20 mouse cellular contexts compared by ENCODE assay signal in genomic region chr4:100300171-100300570, GRCm38 (mm10).
A peak's percentile ranks its signal among the peaks of the same experiment; 100 is the strongest.
DNase-seq lines count a peak whose midpoint lies in the region; ATAC-seq and TF ChIP-seq lines count a peak whose summit lies in the region.
"Had no signal": no experiment of that assay in that cellular context is flagged by ENCODE, and none has a peak within 500 bp of the region (broad histone marks: within the 10 kb centered on the region; RNA-seq: fewer than 3 reads in every experiment).

No protein-coding gene starts in this region.

- TF ChIP-seq CTCF in liver, adult 2 months (IDR thresholded peaks at IDR 0.05; ENCODE audit: low read depth, low read length) = no peak

- H3K4me1 ChIP-seq in liver, adult 2 months (ENCODE audit: control insufficient read depth, insufficient read depth, low read length) = peaks cover 3% of the 10 kb centered on the region; the same call in 1 of the 2 replicates
- no peaks in the 10 kb centered on the region for H3K4me1 ChIP-seq in liver, embryonic 11.5 days (replicated peaks; ENCODE audit: control insufficient read depth, insufficient read depth, low read length)

- H3K36me3 ChIP-seq in liver, adult 2 months (ENCODE audit: control insufficient read depth, insufficient read depth, low read length) = no peaks in the 10 kb centered on the region
- H3K36me3 ChIP-seq in liver, embryonic 11.5 days (ENCODE audit: control insufficient read depth, insufficient read depth, low read length) = no peaks in the 10 kb centered on the region
- H3K36me3 ChIP-seq: embryonic facial prominence, embryonic 13.5 days; embryonic facial prominence, embryonic 15.5 days; forebrain, embryonic 10.5 days; forebrain, embryonic 12.5 days had no signal

- DNase-seq in heart, adult 11 months = peak; percentile 62
- DNase-seq in heart, postnatal 10 days = no peak
- peak; percentile 51 for DNase-seq in liver, adult 2 months (ENCODE audit: extremely low read depth, low read depth, low spot score)
- DNase-seq in liver, embryonic 11.5 days (ENCODE audit: low spot score) = no peak
- DNase-seq: adrenal gland, adult 8-10 months; adrenal gland, postnatal 14 days; cerebellum, adult 11 months; cerebellum, adult 18-20 months; cerebellum, adult 8-10 months; cerebellum, adult 9-11 months; cerebellum, postnatal 14 days; cerebellum, postnatal 36 days; embryo, embryonic 11 days had no signal

- 22% methylated on average over 5 of the region's 5 CpGs for WGBS in liver, adult 2 months
- 62% methylated on average over 5 of the region's 5 CpGs for WGBS in liver, embryonic 11.5 days

- intact Hi-C loops in heart, postnatal 10 days (cut with DNase I) = no loop called here

- no peak overlapping the region for H3K27ac ChIP-seq in liver, adult 2 months (replicated peaks; ENCODE audit: insufficient read depth, low read depth, low read length)
- H3K27ac ChIP-seq in liver, embryonic 11.5 days (ENCODE audit: low read depth, low read length) = no peak overlapping the region
- H3K27ac ChIP-seq: embryonic facial prominence, embryonic 13.5 days; embryonic facial prominence, embryonic 15.5 days; forebrain, embryonic 10.5 days; forebrain, embryonic 12.5 days had no signal

- no peaks in the 10 kb centered on the region for H3K9me3 ChIP-seq in liver, embryonic 11.5 days (ENCODE audit: control insufficient read depth, low read length)
- H3K9me3 ChIP-seq: embryonic facial prominence, embryonic 13.5 days; embryonic facial prominence, embryonic 15.5 days; forebrain, embryonic 10.5 days; forebrain, embryonic 12.5 days had no signal

- TF ChIP-seq POLR2A in liver, adult 2 months (IDR thresholded peaks at IDR 0.05; ENCODE audit: extremely low read depth, insufficient read depth, low read length) = no peak

- H3K9ac ChIP-seq in liver, adult 2 months (ENCODE audit: low read depth, low read length) = no peak overlapping the region
- H3K9ac ChIP-seq in liver, embryonic 11.5 days (ENCODE audit: low read depth, low read length) = no peak overlapping the region
- H3K9ac ChIP-seq: embryonic facial prominence, embryonic 13.5 days; embryonic facial prominence, embryonic 15.5 days; forebrain, embryonic 12.5 days had no signal

- no peak overlapping the region for H3K4me2 ChIP-seq in liver, embryonic 11.5 days
- H3K4me2 ChIP-seq: embryonic facial prominence, embryonic 13.5 days; embryonic facial prominence, embryonic 15.5 days; forebrain, embryonic 12.5 days had no signal

- no peaks in the 10 kb centered on the region; the same call in 1 of the 2 replicates for H3K79me2 ChIP-seq in liver, adult 2 months (ENCODE audit: control insufficient read depth, insufficient read depth, low read length)

- no peak overlapping the region for H3K4me3 ChIP-seq in liver, adult 2 months (ENCODE audit: insufficient read depth, low read depth, low read length)
- H3K4me3 ChIP-seq in liver, embryonic 11.5 days (ENCODE audit: low read depth, low read length) = no peak overlapping the region
- H3K4me3 ChIP-seq: embryonic facial prominence, embryonic 13.5 days; embryonic facial prominence, embryonic 15.5 days; erythroblast, embryonic 14.5 days; forebrain, embryonic 10.5 days; forebrain, embryonic 12.5 days had no signal

- H3K27me3 ChIP-seq in liver, adult 2 months (ENCODE audit: control insufficient read depth, insufficient read depth, low read length) = no peaks in the 10 kb centered on the region
- no peaks in the 10 kb centered on the region for H3K27me3 ChIP-seq in liver, embryonic 11.5 days (replicated peaks; ENCODE audit: control insufficient read depth, insufficient read depth, low read length)
- H3K27me3 ChIP-seq: embryonic facial prominence, embryonic 13.5 days; embryonic facial prominence, embryonic 15.5 days; forebrain, embryonic 12.5 days had no signal

- ATAC-seq in liver, embryonic 11.5 days (replicated peaks; ENCODE audit: low FRiP score) = no peak
- ATAC-seq: forebrain, embryonic 14.5 days; forebrain, embryonic 16.5 days had no signal

Comparison
In these comparisons a context has a peak if more than half of its experiments do, and no peak if none do; other contexts are left out.
1. DNase-seq: peak in heart, adult 11 months (single experiment) and liver, adult 2 months (single experiment); none in heart, postnatal 10 days (0 of 2) and liver, embryonic 11.5 days (single experiment).